8 mouse cellular contexts compared by ENCODE assay signal in genomic region chr3:144453701-144454430, GRCm38 (mm10).
DNase-seq lines count a peak whose midpoint lies in the region; ATAC-seq lines count a peak whose summit lies in the region.

No protein-coding gene starts in this region.

- no peaks in the 10 kb centered on the region for H3K9me3 ChIP-seq in forebrain, embryonic 11.5 days (ENCODE audit: control insufficient read depth, low read length)
- H3K9me3 ChIP-seq in hindbrain, embryonic 16.5 days (ENCODE audit: control insufficient read depth, low read length): no peaks in the 10 kb centered on the region
- no peaks in the 10 kb centered on the region for H3K9me3 ChIP-seq in limb, embryonic 10.5 days (replicated peaks)
- H3K9me3 ChIP-seq in midbrain, embryonic 15.5 days: no peaks in the 10 kb centered on the region

- no peak overlapping the region for H3K27ac ChIP-seq in forebrain, embryonic 11.5 days (ENCODE audit: low read depth, low read length)
- no peak overlapping the region for H3K27ac ChIP-seq in hindbrain, embryonic 16.5 days (ENCODE audit: low read depth, low read length)
- no peak overlapping the region for H3K27ac ChIP-seq in limb, embryonic 10.5 days
- no peak overlapping the region for H3K27ac ChIP-seq in midbrain, embryonic 15.5 days

- H3K4me1 ChIP-seq in forebrain, embryonic 11.5 days (replicated peaks; ENCODE audit: control insufficient read depth, insufficient read depth, low read length): 0 out of 2 replicates have a peak, but pooled peaks cover 2% of the 10 kb centered on the region
- H3K4me1 ChIP-seq in hindbrain, embryonic 16.5 days (ENCODE audit: control insufficient read depth, insufficient read depth, low read depth, low read length): no peaks in the 10 kb centered on the region; the same call in 1 of the 2 replicates
- H3K4me1 ChIP-seq in limb, embryonic 10.5 days: no peaks in the 10 kb centered on the region
- H3K4me1 ChIP-seq in midbrain, embryonic 15.5 days: peaks cover 12% of the 10 kb centered on the region

- no peaks in the 10 kb centered on the region for H3K36me3 ChIP-seq in forebrain, embryonic 11.5 days (ENCODE audit: control insufficient read depth, insufficient read depth, low read length)
- H3K36me3 ChIP-seq in hindbrain, embryonic 16.5 days (ENCODE audit: control insufficient read depth, insufficient read depth, low read length): no peaks in the 10 kb centered on the region
- peaks cover 24% of the 10 kb centered on the region for H3K36me3 ChIP-seq in limb, embryonic 10.5 days
- no peaks in the 10 kb centered on the region for H3K36me3 ChIP-seq in midbrain, embryonic 15.5 days (replicated peaks)

- H3K9ac ChIP-seq in forebrain, embryonic 11.5 days (ENCODE audit: low read length): no peak overlapping the region
- peak overlapping the region; percentile 13; the same call in 1 of the 2 replicates for H3K9ac ChIP-seq in hindbrain, embryonic 16.5 days (ENCODE audit: low read depth, low read length)
- no peak overlapping the region for H3K9ac ChIP-seq in midbrain, embryonic 15.5 days

- no peak overlapping the region for H3K4me2 ChIP-seq in forebrain, embryonic 11.5 days (ENCODE audit: low read depth, low read length, severe bottlenecking)
- no peak overlapping the region for H3K4me2 ChIP-seq in hindbrain, embryonic 16.5 days (ENCODE audit: low read length)
- no peak overlapping the region for H3K4me2 ChIP-seq in midbrain, embryonic 15.5 days

- no peaks in the 10 kb centered on the region for H3K27me3 ChIP-seq in forebrain, embryonic 11.5 days (ENCODE audit: control insufficient read depth, insufficient read depth, low read length)
- H3K27me3 ChIP-seq in hindbrain, embryonic 16.5 days (replicated peaks; ENCODE audit: control insufficient read depth, insufficient read depth, low read length): no peaks in the 10 kb centered on the region
- H3K27me3 ChIP-seq in limb, embryonic 10.5 days (ENCODE audit: low read depth, poor library complexity, severe bottlenecking): no peaks in the 10 kb centered on the region
- no peaks in the 10 kb centered on the region for H3K27me3 ChIP-seq in midbrain, embryonic 15.5 days (replicated peaks)

- peak; percentile 57 to 59 for DNase-seq in right cerebral cortex, adult 2 months (ENCODE audit: low spot score in 2 of 2)
- no peak for DNase-seq in right cerebral cortex, postnatal 25 days
- peak; percentile 51 for DNase-seq in c-Kit-negative CD71-positive TER-119-positive erythroid progenitor cells, embryonic 14.5 days (ENCODE audit: low read depth, low spot score)
- DNase-seq in forebrain, embryonic 11.5 days (ENCODE audit: low spot score): no peak
- peak; percentile 40 for DNase-seq in limb, embryonic 10.5 days (ENCODE audit: low spot score)
- peak; percentile 53 for DNase-seq in thymus, postnatal 14 days

- ATAC-seq in forebrain, embryonic 11.5 days (replicated peaks; ENCODE audit: low FRiP score): peak; percentile 85
- peak; percentile 86 for ATAC-seq in hindbrain, embryonic 16.5 days
- peak; percentile 90 for ATAC-seq in midbrain, embryonic 15.5 days (replicated peaks)

- WGBS in forebrain, embryonic 11.5 days: 67% methylated on average over 19 of the region's 19 CpGs
- 58% methylated on average over 19 of the region's 19 CpGs for WGBS in hindbrain, embryonic 16.5 days
- 73% methylated on average over 19 of the region's 19 CpGs for WGBS in limb, embryonic 10.5 days
- 60% methylated on average over 19 of the region's 19 CpGs for WGBS in midbrain, embryonic 15.5 days

- no peak overlapping the region for H3K4me3 ChIP-seq in forebrain, embryonic 11.5 days (ENCODE audit: low read depth, low read length)
- no peak overlapping the region for H3K4me3 ChIP-seq in hindbrain, embryonic 16.5 days (ENCODE audit: low read length)
- no peak overlapping the region for H3K4me3 ChIP-seq in limb, embryonic 10.5 days
- no peak overlapping the region for H3K4me3 ChIP-seq in midbrain, embryonic 15.5 days

Comparison
In these comparisons a context has a peak if more than half of its experiments do, and no peak if none do; other contexts are left out.
1. DNase-seq: peak in right cerebral cortex, adult 2 months (2 of 2), c-Kit-negative CD71-positive TER-119-positive erythroid progenitor cells, embryonic 14.5 days (single experiment), limb, embryonic 10.5 days (single experiment) and thymus, postnatal 14 days (single experiment); none in right cerebral cortex, postnatal 25 days (single experiment) and forebrain, embryonic 11.5 days (single experiment).
2. Peak in every context shown above with its lines, with median percentiles within 50 percentile points of each other: ATAC-seq.